Mouse (Mus musculus) ovary, adult 2 months (tissue): ENCODE measurements around the gene Zfp868. TPM values are rescaled to one million over a fixed set of nuclear protein-coding genes. Genes with fewer than 3 reads are reported as not detected.

ENCODE experiments used
- polyA plus RNA-seq: library from polyadenylated mRNA; depleted of rRNA; stranded (reverse); fragments of >200 nt; gene quantifications from 2 replicates; pipeline ENCODE4 v1.2.3, GENCODE M21; 2012; rRNA removed

Zfp868 gene
- 4.2 and 5.2 TPM in 2 replicates for polyA plus RNA-seq

GRCm38 (mm10) chr8:69625095-69625789 is at the start of gene Zfp868:
Gene Zfp868, minus strand, starts transcription at chr8:69625548.

GRCm38 (mm10) chr8:69654358-69654981 is 29.1 kb upstream of the Zfp868 start, which contains the start of gene Zfp964:
Gene Zfp964, plus strand, starts transcription at chr8:69654479.

Other genes with a start within 250 kb of the Zfp868 start
- not detected in 2 replicates for gene Gm9495, start 172.0 kb downstream of the Zfp868 start, polyA plus RNA-seq
- gene Gm7697, start 102.6 kb downstream of the Zfp868 start, polyA plus RNA-seq, result not detected in 2 replicates
- gene Zfp964, start 28.9 kb upstream of the Zfp868 start, polyA plus RNA-seq, result 1.2 TPM in 2 replicates
- 1.3 and 1.6 TPM in 2 replicates for gene Zfp869, start 85.2 kb upstream of the Zfp868 start, polyA plus RNA-seq
- gene Zfp963, start 124.4 kb upstream of the Zfp868 start, polyA plus RNA-seq, result 2.0 and 2.3 TPM in 2 replicates
- 1.3 TPM in 1 of 2 replicates, not detected in the other for gene Gm20422, start 149.3 kb upstream of the Zfp868 start, polyA plus RNA-seq
- 140 and 171 TPM in 2 replicates for gene Atp13a1, start 165.6 kb upstream of the Zfp868 start, polyA plus RNA-seq
- 8.8 and 12.2 TPM in 2 replicates for gene Zfp866, start 165.6 kb upstream of the Zfp868 start, polyA plus RNA-seq
- 25.7 and 31.8 TPM in 2 replicates for gene Gmip, start 183.1 kb upstream of the Zfp868 start, polyA plus RNA-seq
- gene Lpar2, start 196.9 kb upstream of the Zfp868 start, polyA plus RNA-seq, result 7.3 and 7.6 TPM in 2 replicates
- gene Pbx4, start 206.9 kb upstream of the Zfp868 start, polyA plus RNA-seq, result 3.2 and 11.6 TPM in 2 replicates